Mouse (Mus musculus) neural tube, embryonic 12.5 days (tissue): ENCODE results near the gene Pou2f3. TPM values are rescaled to one million over a fixed set of nuclear protein-coding genes. Genes with fewer than 3 reads are reported as not detected.

ENCODE experiments used
- ATAC-seq: fragments of 200-750 bp; cut with Nextera tagmentation; 2 replicates; pipeline ENCODE4 v1.8.0; 2017; ENCODE audit warnings: low read depth, mild to moderate bottlenecking, moderate TSS enrichment, moderate library complexity; ENCODE audit not compliant: low FRiP score
- H3K27ac ChIP-seq: fragments of 300-500 bp; sonication (generic); 2 replicates; pipeline ENCODE4 v1.5.1; 2016
- H3K27me3 ChIP-seq: fragments of 300-500 bp; sonication (generic); replicated peaks from 2 replicates; pipeline ENCODE4 v1.6.1; 2016; ENCODE audit warnings: mild to moderate bottlenecking
- H3K36me3 ChIP-seq: fragments of 300-500 bp; sonication (generic); 2 replicates; pipeline ENCODE4 v1.6.1; 2016; ENCODE audit warnings: mild to moderate bottlenecking
- H3K4me1 ChIP-seq: fragments of 300-500 bp; sonication (generic); 2 replicates; pipeline ENCODE4 v1.6.1; 2016
- H3K4me2 ChIP-seq: fragments of 300-500 bp; sonication (generic); replicated peaks from 2 replicates; pipeline ENCODE4 v1.6.1; 2016; ENCODE audit warnings: mild to moderate bottlenecking
- H3K4me3 ChIP-seq: fragments of 300-500 bp; sonication (generic); 2 replicates; pipeline ENCODE4 v1.5.1; 2016
- H3K9ac ChIP-seq: fragments of 300-500 bp; sonication (generic); 2 replicates; pipeline ENCODE4 v1.6.1; 2016; ENCODE audit warnings: mild to moderate bottlenecking
- H3K9me3 ChIP-seq: fragments of 300-500 bp; sonication (generic); 2 replicates; pipeline ENCODE4 v1.6.1; 2016; ENCODE audit warnings: mild to moderate bottlenecking
- WGBS: fragments of 180-500 bp; shearing (Covaris S2); methylation state at CpG from one replicate; pipeline ENCODE4 v1.1.7; 2016; 5-methylcytosine and 5-hydroxymethylcytosine counted together
- polyA plus RNA-seq: library from polyadenylated mRNA; unstranded; fragments of >200 nt; fragmentation: Nextera tagmentation; extraction: Ambion mirVana; gene quantifications from 2 replicates; pipeline ENCODE4 v1.2.1, GENCODE M21; 2016

Pou2f3 gene
- polyA plus RNA-seq, 1 experiment from 2014 or later = not detected

GRCm38 (mm10) chr9:43238631-43239545, 28.7 kb upstream of the Pou2f3 start:
- WGBS = 1% methylated on average over 51 of the region's 51 CpGs
- Histone ChIP-seq H3K27ac (peak overlapping the region; percentile 37; the same call in 1 of the 2 replicates), H3K4me2 (peak overlapping the region; percentile 83), H3K27me3 (peaks cover 31% of the 10 kb centered on the region), H3K36me3 (no peaks in the 10 kb centered on the region), H3K9ac (peak overlapping the region; percentile 67), H3K9me3 (no peaks in the 10 kb centered on the region), H3K4me3 (peak overlapping the region; percentile 69), H3K4me1 (peaks cover 17% of the 10 kb centered on the region)
- ATAC-seq = 0 out of 2 replicates have a peak, but pooled peaks have one; percentile 45

DNA sequence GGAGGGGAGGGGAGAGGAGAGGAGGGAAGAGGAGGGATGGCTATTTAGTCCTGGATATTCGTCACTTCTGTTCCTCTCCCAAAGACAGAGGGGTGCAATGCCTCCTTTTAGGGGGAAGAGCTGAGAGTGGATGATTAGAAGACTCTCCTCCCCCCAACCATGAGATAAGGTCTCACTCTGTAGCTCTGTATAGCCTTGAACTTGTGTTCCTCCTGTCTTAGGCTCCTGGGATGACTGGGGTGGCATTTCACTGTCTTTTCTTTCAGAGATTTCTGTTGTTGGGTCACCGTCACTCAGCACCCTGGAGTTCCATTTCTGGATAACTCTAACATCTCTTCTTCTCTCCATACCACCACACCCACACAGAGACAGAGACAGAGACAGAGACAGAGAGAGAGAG, 28.0 kb upstream of the Pou2f3 start:
- WGBS = 37% methylated on average over 2 of the region's 2 CpGs
- Histone ChIP-seq H3K4me3 (peak overlapping the region; percentile 69), H3K9ac (no peak overlapping the region), H3K27ac (no peak overlapping the region), H3K9me3 (no peaks in the 10 kb centered on the region), H3K4me2 (peak overlapping the region; percentile 83), H3K36me3 (no peaks in the 10 kb centered on the region), H3K4me1 (peaks cover 17% of the 10 kb centered on the region), H3K27me3 (peaks cover 31% of the 10 kb centered on the region)
- ATAC-seq = no peak

DNA sequence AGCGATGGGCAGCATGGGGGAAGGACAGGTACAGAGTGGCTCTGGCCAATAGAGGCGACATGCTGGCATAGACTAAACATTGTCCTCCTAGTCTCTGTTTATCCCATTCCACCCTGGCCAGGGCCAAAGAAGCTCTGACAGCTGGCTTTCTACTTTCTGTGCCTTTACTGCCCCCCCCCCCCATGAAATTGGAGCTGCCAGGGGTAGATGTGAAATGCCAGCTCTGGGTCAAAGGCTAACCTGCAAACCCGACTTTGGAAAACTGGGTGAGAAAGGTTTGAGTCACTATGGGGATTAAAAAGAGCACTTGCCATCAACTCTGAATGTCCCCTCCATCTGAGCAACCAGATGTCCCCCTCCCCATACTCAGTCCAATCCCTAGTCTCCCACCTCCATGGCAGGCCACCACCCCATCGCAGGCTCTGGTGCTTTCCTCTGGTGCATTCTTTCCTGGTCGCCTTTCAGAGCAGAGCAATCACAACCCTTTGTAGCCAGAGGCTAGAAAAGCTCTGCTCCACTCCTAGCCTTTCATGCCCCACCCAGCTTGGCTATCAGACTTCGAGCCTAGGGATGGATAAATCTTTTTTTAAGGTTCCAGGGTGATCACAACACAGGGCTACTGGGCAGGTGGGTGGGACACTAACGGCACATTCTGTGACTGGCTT, 27.1 kb upstream of the Pou2f3 start:
- Histone ChIP-seq H3K4me2 (peak overlapping the region; percentile 83), H3K27me3 (peaks cover 31% of the 10 kb centered on the region), H3K9ac (no peak overlapping the region), H3K4me1 (peaks cover 18% of the 10 kb centered on the region), H3K27ac (no peak overlapping the region), H3K4me3 (no peak overlapping the region; the same call in 1 of the 2 replicates), H3K9me3 (no peaks in the 10 kb centered on the region), H3K36me3 (no peaks in the 10 kb centered on the region)
- no peak for ATAC-seq
- 41% methylated on average over 7 of the region's 7 CpGs for WGBS

DNA sequence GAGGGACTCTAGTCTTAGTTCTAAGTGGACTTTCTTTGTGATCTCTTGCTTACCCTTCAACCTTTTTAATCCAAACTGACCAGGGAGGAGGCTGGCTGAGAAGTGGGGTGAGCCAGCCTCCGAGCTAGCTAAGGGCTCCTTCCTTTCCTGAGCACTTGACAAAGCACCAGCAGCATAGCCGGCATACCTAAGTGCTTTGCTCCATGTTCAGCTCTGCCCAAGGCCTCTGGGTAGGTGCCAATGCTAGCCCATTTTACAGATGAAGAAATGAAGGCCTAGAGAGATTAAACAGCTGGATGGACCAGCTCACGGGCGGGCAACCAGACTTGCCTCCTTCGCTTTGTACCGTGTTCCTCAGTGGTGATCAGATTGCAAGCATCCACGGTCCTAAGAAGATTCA, 26.4 kb upstream of the Pou2f3 start:
- Histone ChIP-seq H3K36me3 (no peaks in the 10 kb centered on the region), H3K9me3 (no peaks in the 10 kb centered on the region), H3K9ac (no peak overlapping the region), H3K27ac (no peak overlapping the region), H3K4me1 (peaks cover 25% of the 10 kb centered on the region), H3K4me3 (no peak overlapping the region), H3K4me2 (no peak overlapping the region), H3K27me3 (peaks cover 31% of the 10 kb centered on the region)
- WGBS = 89% methylated on average over 7 of the region's 7 CpGs
- no peak for ATAC-seq

GRCm38 (mm10) chr9:43236106-43236505, 25.9 kb upstream of the Pou2f3 start:
- Histone ChIP-seq H3K4me2 (no peak overlapping the region), H3K4me3 (no peak overlapping the region)
- WGBS = 86% methylated on average over 1 of the region's 1 CpGs

DNA sequence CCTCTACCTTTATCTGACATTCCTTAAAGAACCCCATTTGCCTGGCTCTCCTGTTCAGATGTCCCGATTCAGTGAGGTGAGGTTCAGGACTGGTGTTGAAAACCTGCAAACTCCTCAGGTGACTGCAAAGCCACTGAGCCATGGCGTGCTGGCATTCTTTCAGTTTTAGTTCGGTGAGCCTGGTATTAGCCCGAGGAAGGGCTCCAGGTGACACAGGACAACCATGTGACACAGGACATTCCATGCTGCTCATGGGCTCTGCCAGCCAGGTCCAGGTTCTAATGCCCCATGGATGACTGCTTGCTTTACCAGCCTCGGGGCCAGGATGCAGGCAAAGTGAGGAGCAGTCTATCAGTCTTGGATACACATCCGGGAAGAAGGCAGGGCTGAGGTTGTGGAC, 25.2 kb upstream of the Pou2f3 start:
- H3K4me1 ChIP-seq = peaks cover 26% of the 10 kb centered on the region
- no peak overlapping the region for H3K4me3 ChIP-seq
- H3K36me3 ChIP-seq = no peaks in the 10 kb centered on the region
- 82% methylated on average over 6 of the region's 6 CpGs for WGBS
- no peak overlapping the region for H3K27ac ChIP-seq
- no peaks in the 10 kb centered on the region for H3K9me3 ChIP-seq
- no peak overlapping the region for H3K4me2 ChIP-seq
- peaks cover 31% of the 10 kb centered on the region for H3K27me3 ChIP-seq
- H3K9ac ChIP-seq = no peak overlapping the region
- ATAC-seq = no peak

More at GRCm38 (mm10) chr9:43236106-43236505, 25.9 kb upstream of the Pou2f3 start:
- H3K4me1 ChIP-seq = peaks cover 29% of the 10 kb centered on the region
- no peaks in the 10 kb centered on the region for H3K9me3 ChIP-seq
- no peaks in the 10 kb centered on the region for H3K36me3 ChIP-seq
- no peak overlapping the region for H3K27ac ChIP-seq
- H3K27me3 ChIP-seq = peaks cover 31% of the 10 kb centered on the region
- no peak for ATAC-seq
- H3K9ac ChIP-seq = no peak overlapping the region

DNA sequence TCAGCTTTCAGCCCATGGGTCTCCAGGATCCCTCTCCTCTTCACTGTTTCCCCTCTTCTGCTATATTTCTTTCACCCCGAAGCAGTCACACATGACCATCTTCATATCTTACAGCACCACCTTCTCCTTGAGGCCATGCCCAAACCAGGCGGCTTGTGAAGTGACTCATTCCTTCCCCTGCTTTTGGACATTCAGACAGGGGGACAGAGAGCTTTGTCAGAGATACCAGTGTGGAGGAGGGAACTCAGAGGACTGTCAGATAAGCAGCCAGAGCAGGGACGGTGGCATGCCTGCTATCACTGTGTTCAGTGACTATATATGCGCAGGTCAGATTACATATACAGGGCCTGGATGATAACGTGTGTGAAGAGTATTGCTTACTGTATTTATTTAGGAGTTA, 24.3 kb upstream of the Pou2f3 start:
- Histone ChIP-seq H3K4me2 (no peak overlapping the region), H3K27ac (no peak overlapping the region), H3K36me3 (no peaks in the 10 kb centered on the region), H3K27me3 (peaks cover 30% of the 10 kb centered on the region), H3K9ac (0 out of 2 replicates have a peak overlapping the region, but pooled peaks have one; percentile 21), H3K4me3 (no peak overlapping the region), H3K4me1 (peaks cover 19% of the 10 kb centered on the region), H3K9me3 (no peaks in the 10 kb centered on the region)
- ATAC-seq = no peak
- 83% methylated on average over 5 of the region's 5 CpGs for WGBS

DNA sequence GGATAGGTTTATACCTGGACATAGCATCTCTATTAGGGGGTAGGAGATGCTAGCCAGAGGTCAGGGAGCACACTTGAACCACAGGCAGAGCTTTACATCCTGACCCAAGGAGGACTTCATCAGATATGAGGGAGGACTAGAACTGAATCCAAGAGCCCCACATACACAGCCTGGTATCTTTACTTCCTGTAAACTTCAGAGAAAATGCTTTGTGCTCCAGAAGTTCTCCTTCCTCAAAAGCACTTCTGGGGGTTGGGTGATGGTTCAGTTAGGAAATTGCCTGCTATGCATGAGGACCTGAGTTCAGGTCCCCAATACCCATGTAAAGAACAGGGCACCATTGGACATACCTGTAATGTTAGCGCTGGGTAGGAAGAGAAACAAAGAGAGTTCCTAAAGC, 23.3 kb upstream of the Pou2f3 start:
- 100% methylated on average over 1 of the region's 1 CpGs for WGBS
- Histone ChIP-seq H3K4me3 (no peak overlapping the region), H3K27me3 (peaks cover 20% of the 10 kb centered on the region), H3K4me1 (peaks cover 12% of the 10 kb centered on the region), H3K9me3 (no peaks in the 10 kb centered on the region), H3K27ac (no peak overlapping the region), H3K4me2 (no peak overlapping the region), H3K36me3 (no peaks in the 10 kb centered on the region), H3K9ac (no peak overlapping the region)
- no peak for ATAC-seq

- ATAC-seq = no peak
- 82% methylated on average over 5 of the region's 5 CpGs for WGBS
- peaks cover 12% of the 10 kb centered on the region for H3K4me1 ChIP-seq
Observed at GRCm38 (mm10) chr9:43233044-43233443, 22.9 kb upstream of the Pou2f3 start.

GRCm38 (mm10) chr9:43232286-43232685, 22.1 kb upstream of the Pou2f3 start:
- H3K4me1 ChIP-seq = peaks cover 12% of the 10 kb centered on the region
- H3K27ac ChIP-seq = no peak overlapping the region

More at GRCm38 (mm10) chr9:43233044-43233443, 22.9 kb upstream of the Pou2f3 start:
- Histone ChIP-seq H3K27ac (no peak overlapping the region), H3K27me3 (peaks cover 16% of the 10 kb centered on the region), H3K36me3 (no peaks in the 10 kb centered on the region), H3K9me3 (no peaks in the 10 kb centered on the region), H3K4me2 (no peak overlapping the region), H3K4me3 (no peak overlapping the region), H3K9ac (no peak overlapping the region)

GRCm38 (mm10) chr9:43231805-43232204, 21.6 kb upstream of the Pou2f3 start:
- Histone ChIP-seq H3K4me2 (0 out of 2 replicates have a peak overlapping the region, but pooled peaks have one; percentile 1), H3K27me3 (peaks cover 3% of the 10 kb centered on the region; the same call in 1 of the 2 replicates), H3K9ac (no peak overlapping the region), H3K27ac (no peak overlapping the region), H3K4me1 (peaks cover 12% of the 10 kb centered on the region), H3K4me3 (no peak overlapping the region), H3K9me3 (no peaks in the 10 kb centered on the region), H3K36me3 (no peaks in the 10 kb centered on the region)
- ATAC-seq = no peak
- 66% methylated on average over 4 of the region's 4 CpGs for WGBS

More at GRCm38 (mm10) chr9:43232286-43232685, 22.1 kb upstream of the Pou2f3 start:
- Histone ChIP-seq H3K9me3 (no peaks in the 10 kb centered on the region), H3K36me3 (no peaks in the 10 kb centered on the region), H3K4me3 (no peak overlapping the region), H3K4me2 (0 out of 2 replicates have a peak overlapping the region, but pooled peaks have one; percentile 1), H3K9ac (no peak overlapping the region), H3K27me3 (peaks cover 8% of the 10 kb centered on the region)
- WGBS = 8% methylated on average over 5 of the region's 5 CpGs
- ATAC-seq = no peak

DNA sequence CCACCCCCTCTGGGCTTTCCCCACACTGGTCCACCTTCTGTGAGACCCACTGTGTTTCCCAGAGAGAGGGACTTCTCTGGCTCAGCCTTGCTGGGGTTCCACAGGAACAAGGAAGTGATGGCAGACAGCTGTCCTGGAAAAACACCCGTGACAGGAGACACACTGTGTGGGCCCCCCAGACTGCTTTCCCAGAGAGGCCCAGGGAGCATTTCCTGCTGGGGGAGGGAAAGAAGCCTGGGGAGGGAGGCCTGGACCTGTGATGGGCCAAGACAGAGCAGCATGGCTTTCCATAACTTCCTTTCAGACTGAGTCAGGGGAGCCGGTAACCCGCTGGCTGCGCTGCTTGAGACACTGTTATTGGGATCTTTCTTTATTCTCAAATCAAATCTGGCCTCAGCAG, 20.7 kb upstream of the Pou2f3 start:
- H3K4me2 ChIP-seq = no peak overlapping the region; the same call in 1 of the 2 replicates
- ATAC-seq = no peak
- H3K9me3 ChIP-seq = no peaks in the 10 kb centered on the region
- H3K27me3 ChIP-seq = no peaks in the 10 kb centered on the region
- H3K36me3 ChIP-seq = no peaks in the 10 kb centered on the region
- no peak overlapping the region for H3K9ac ChIP-seq
- H3K27ac ChIP-seq = no peak overlapping the region
- WGBS = 70% methylated on average over 4 of the region's 4 CpGs
- H3K4me3 ChIP-seq = no peak overlapping the region
- peaks cover 12% of the 10 kb centered on the region for H3K4me1 ChIP-seq
